ENCODE assay signal across 27 mouse cellular contexts in genomic region chr7:110324852-110325251, GRCm38 (mm10).
DNase-seq lines count a peak whose midpoint lies in the region; ATAC-seq and TF ChIP-seq lines count a peak whose summit lies in the region.
"Had no signal": no experiment of that assay in that cellular context is flagged by ENCODE, and none has a peak within 500 bp of the region (broad histone marks: within the 10 kb centered on the region; RNA-seq: fewer than 3 reads in every experiment).

No protein-coding gene starts in this region.

- in situ Hi-C loops in ES-E14 (cut with MboI; ENCODE audit: low sequenced_read_pairs in 2 of 2, unreplicated experiment in 2 of 2), result no loop called here

- no peak overlapping the region for H3K4me2 ChIP-seq in lung, embryonic 14.5 days
- no peak overlapping the region for H3K4me2 ChIP-seq in stomach, postnatal 0 days (replicated peaks; ENCODE audit: low read depth)
- H3K4me2 ChIP-seq: embryonic facial prominence, embryonic 13.5 days; forebrain, embryonic 12.5 days; forebrain, embryonic 15.5 days; heart, embryonic 12.5 days; heart, embryonic 15.5 days; hindbrain, embryonic 14.5 days had no signal

- TF ChIP-seq EP300 in stomach, postnatal 0 days (optimal IDR thresholded peaks at IDR 0.05), result no peak

- DNase-seq in lung, embryonic 14.5 days, result no peak
- DNase-seq in lung, postnatal 10 days, result no peak
- DNase-seq in ES-E14 (ENCODE audit: low read depth, low spot score), result no peak
- DNase-seq in stomach, postnatal 0 days (ENCODE audit: low spot score), result no peak
- DNase-seq in kidney, adult 18-20 months, result no peak
- DNase-seq: adrenal gland, adult 8-10 months; adrenal gland, postnatal 25 days; cerebellum, adult 11 months; cerebellum, adult 2 months; cerebellum, adult 9-11 months; cerebellum, postnatal 25 days; embryo, embryonic 11 days; gastrocnemius, postnatal 10 days; gastrocnemius, postnatal 36 days; heart, postnatal 10 days had no signal

- no peaks in the 10 kb centered on the region for H3K27me3 ChIP-seq in lung, embryonic 14.5 days (ENCODE audit: insufficient read depth, low read length)
- no peaks in the 10 kb centered on the region for H3K27me3 ChIP-seq in stomach, postnatal 0 days (ENCODE audit: control insufficient read depth, insufficient read depth, low read length)
- H3K27me3 ChIP-seq: embryonic facial prominence, embryonic 13.5 days; forebrain, embryonic 12.5 days; forebrain, embryonic 15.5 days; heart, embryonic 15.5 days had no signal

- no peak for ATAC-seq in lung, embryonic 14.5 days (ENCODE audit: insufficient read depth)
- ATAC-seq in stomach, postnatal 0 days (ENCODE audit: low FRiP score, low TSS enrichment), result no peak
- ATAC-seq in cerebellum, adult (ENCODE audit: insufficient number of reproducible peaks, low FRiP score, low TSS enrichment), result no peak
- ATAC-seq: forebrain, embryonic 15.5 days; hindbrain, postnatal 0 days; inflammation-experienced regulatory T-cells, adult 6 months; intestine, embryonic 16.5 days had no signal

- no peak overlapping the region for H3K4me3 ChIP-seq in lung, embryonic 14.5 days (ENCODE audit: low read depth, low read length)
- no peak overlapping the region for H3K4me3 ChIP-seq in ES-E14 (ENCODE audit: insufficient read depth in 1 of 2, low read depth in 1 of 2, low read length in 2 of 2, poor library complexity in 1 of 2, severe bottlenecking in 1 of 2)
- no peak overlapping the region for H3K4me3 ChIP-seq in stomach, postnatal 0 days (ENCODE audit: low read depth, low read length)
- H3K4me3 ChIP-seq: embryonic facial prominence, embryonic 10.5 days; embryonic facial prominence, embryonic 13.5 days; erythroblast, embryonic 14.5 days; forebrain, embryonic 12.5 days; forebrain, embryonic 15.5 days; heart, embryonic 12.5 days; heart, embryonic 15.5 days had no signal

- H3K9ac ChIP-seq in lung, embryonic 14.5 days, result no peak overlapping the region
- H3K9ac ChIP-seq in ES-E14 (ENCODE audit: insufficient read depth, low read depth, low read length, poor library complexity, severe bottlenecking), result no peak overlapping the region
- no peak overlapping the region for H3K9ac ChIP-seq in stomach, postnatal 0 days (ENCODE audit: low read length)
- H3K9ac ChIP-seq: embryonic facial prominence, embryonic 13.5 days; forebrain, embryonic 12.5 days; forebrain, embryonic 15.5 days; heart, embryonic 12.5 days; heart, embryonic 15.5 days; hindbrain, embryonic 14.5 days had no signal

- H3K9me3 ChIP-seq in lung, embryonic 14.5 days (ENCODE audit: low read depth, low read length), result no peaks in the 10 kb centered on the region
- H3K9me3 ChIP-seq in ES-E14 (ENCODE audit: control insufficient read depth, insufficient read depth, low read depth, low read length), result no peaks in the 10 kb centered on the region
- H3K9me3 ChIP-seq in stomach, postnatal 0 days (ENCODE audit: control insufficient read depth, low read length), result no peaks in the 10 kb centered on the region
- H3K9me3 ChIP-seq: embryonic facial prominence, embryonic 10.5 days; embryonic facial prominence, embryonic 13.5 days; forebrain, embryonic 12.5 days; forebrain, embryonic 15.5 days; heart, embryonic 15.5 days had no signal

- H3K36me3 ChIP-seq in lung, embryonic 14.5 days (ENCODE audit: insufficient read depth), result peaks cover 60% of the 10 kb centered on the region
- peaks cover 10% of the 10 kb centered on the region; the same call in 1 of the 2 replicates for H3K36me3 ChIP-seq in ES-E14 (ENCODE audit: control insufficient read depth, insufficient read depth, low read length, poor library complexity, severe bottlenecking)
- peaks cover 18% of the 10 kb centered on the region for H3K36me3 ChIP-seq in stomach, postnatal 0 days (ENCODE audit: control insufficient read depth, insufficient read depth, low read length)

- 95% methylated on average over 1 of the region's 1 CpGs for WGBS in lung, embryonic 14.5 days
- WGBS in stomach, postnatal 0 days, result 85% methylated on average over 1 of the region's 1 CpGs

- 0 out of 2 replicates have a peak, but pooled peaks have one; percentile 9 for TF ChIP-seq CTCF in lung, embryonic 14.5 days (IDR thresholded peaks at IDR 0.05; ENCODE audit: low read depth)
- peak; percentile 10; the same call in 1 of the 2 replicates for TF ChIP-seq CTCF in stomach, postnatal 0 days (IDR thresholded peaks at IDR 0.05; ENCODE audit: low read depth)

- H3K27ac ChIP-seq in lung, embryonic 14.5 days (ENCODE audit: low read depth), result no peak overlapping the region
- H3K27ac ChIP-seq in ES-E14 (ENCODE audit: insufficient read depth, low read depth, low read length, poor library complexity, severe bottlenecking), result no peak overlapping the region
- no peak overlapping the region for H3K27ac ChIP-seq in stomach, postnatal 0 days (replicated peaks)
- H3K27ac ChIP-seq: embryonic facial prominence, embryonic 10.5 days; embryonic facial prominence, embryonic 13.5 days; forebrain, embryonic 12.5 days; forebrain, embryonic 15.5 days; heart, embryonic 15.5 days; hindbrain, embryonic 14.5 days; hindbrain, postnatal 0 days had no signal

- H3K4me1 ChIP-seq in lung, embryonic 14.5 days (ENCODE audit: insufficient read depth), result no peaks in the 10 kb centered on the region
- no peaks in the 10 kb centered on the region for H3K4me1 ChIP-seq in ES-E14 (ENCODE audit: control insufficient read depth in 2 of 2, insufficient read depth in 2 of 2, low read length in 2 of 2, poor library complexity in 1 of 2)
- no peaks in the 10 kb centered on the region for H3K4me1 ChIP-seq in stomach, postnatal 0 days (replicated peaks; ENCODE audit: control insufficient read depth, insufficient read depth)
- H3K4me1 ChIP-seq: embryonic facial prominence, embryonic 10.5 days; embryonic facial prominence, embryonic 13.5 days; forebrain, embryonic 12.5 days had no signal

TF ChIP-seq in ES-E14, 5 proteins besides CTCF, POLR2A, EP300 and RAD21:
- TF ChIP-seq HCFC1 (IDR thresholded peaks at IDR 0.05; ENCODE audit: borderline replicate concordance, insufficient read depth, low read length), result no peak
- TF ChIP-seq ZNF384 (IDR thresholded peaks at IDR 0.05; ENCODE audit: low read depth, low read length), result 0 out of 2 replicates have a peak, but pooled peaks have one; percentile 61
- no peak for TF ChIP-seq MAFK (IDR thresholded peaks at IDR 0.05; ENCODE audit: insufficient read depth, low read depth, low read length)
- TF ChIP-seq CHD2 (IDR thresholded peaks at IDR 0.05; ENCODE audit: low read depth, low read length), result no peak
